In genomic region chr8:93454258-93454877, GRCm38 (mm10) we compare ENCODE assay signal across 19 mouse cellular contexts.
A peak's percentile ranks its signal among the peaks of the same experiment; 100 is the strongest.
DNase-seq lines count a peak whose midpoint lies in the region; ATAC-seq and TF ChIP-seq lines count a peak whose summit lies in the region.
"Had no signal": no experiment of that assay in that cellular context is flagged by ENCODE, and none has a peak within 500 bp of the region (broad histone marks: within the 10 kb centered on the region; RNA-seq: fewer than 3 reads in every experiment).

No protein-coding gene starts in this region.

- no peak overlapping the region for H3K4me2 ChIP-seq in CH12.LX (ENCODE audit: insufficient read depth, low read depth, poor library complexity, severe bottlenecking)
- H3K4me2 ChIP-seq in myocyte (ENCODE audit: low read depth) = peak overlapping the region; percentile 32
- no peak overlapping the region for H3K4me2 ChIP-seq in hindbrain, embryonic 12.5 days (replicated peaks)

- dilution Hi-C loops in CH12.LX (cut with MboI; ENCODE audit: extremely low pct_ligation_motif_present, extremely low pct_unique_long_range_greater_than_20kb, low sequenced_read_pairs) = no loop called here

- H3K4me3 ChIP-seq in CH12.LX (replicated peaks in 1 of 3; ENCODE audit: low read depth in 2 of 3, low read length in 2 of 3, poor library complexity in 1 of 3) (peak overlapping the region in 2 of 3 experiments; percentile 48 to 64), myocyte (no peak overlapping the region)
- no peak overlapping the region for H3K4me3 ChIP-seq in hindbrain, embryonic 12.5 days

- intact Hi-C loops in left cerebral cortex, postnatal 14 days (cut with DNase I) = no loop called here

- H3K27me3 ChIP-seq in CH12.LX (replicated peaks) (peaks cover 29% of the 10 kb centered on the region), myocyte (ENCODE audit: control insufficient read depth, insufficient read depth, insufficient read length) (no peaks in the 10 kb centered on the region)
- no peaks in the 10 kb centered on the region for H3K27me3 ChIP-seq in hindbrain, embryonic 12.5 days
- H3K27me3 ChIP-seq: Patski had no signal

- ATAC-seq in hindbrain, embryonic 12.5 days (ENCODE audit: low FRiP score) = no peak
- ATAC-seq: activated CD4-positive, CD25-positive, alpha-beta regulatory T cell, adult 4 months; CD4-positive, CD25-positive, alpha-beta regulatory T cell, adult 4 months; Patski had no signal

- no peak for DNase-seq in CH12.LX (ENCODE audit: extremely low read depth)
- DNase-seq in left cerebral cortex, postnatal 14 days (ENCODE audit: low spot score in 2 of 2) = no peak
- DNase-seq: adrenal gland, adult 2 months; adrenal gland, adult 8-10 months; adrenal gland, postnatal 10 days; adrenal gland, postnatal 14 days; adrenal gland, postnatal 25 days; adrenal gland, postnatal 36 days; B cell, adult 2 months; cerebellum, adult 11 months; cerebellum, adult 11-12 months; cerebellum, adult 18-20 months; cerebellum, adult 2 months had no signal

- H3K9me3 ChIP-seq in CH12.LX (replicated peaks; ENCODE audit: low read length) = no peaks in the 10 kb centered on the region
- H3K9me3 ChIP-seq in hindbrain, embryonic 12.5 days (replicated peaks) = no peaks in the 10 kb centered on the region

- H3K79me2 ChIP-seq in CH12.LX (replicated peaks; ENCODE audit: control insufficient read depth, extremely low read depth, insufficient read depth, poor library complexity, severe bottlenecking) = peaks cover 54% of the 10 kb centered on the region
- no peaks in the 10 kb centered on the region for H3K79me2 ChIP-seq in myocyte (ENCODE audit: control insufficient read depth, insufficient read depth)

- peaks cover 0 to 23% of the 10 kb centered on the region in 2 experiments for H3K36me3 ChIP-seq in CH12.LX (replicated peaks in 1 of 2; ENCODE audit: control insufficient read depth in 1 of 2, insufficient read depth in 1 of 2, low read length in 1 of 2)
- H3K36me3 ChIP-seq in myocyte (ENCODE audit: control insufficient read depth, insufficient read depth) = no peaks in the 10 kb centered on the region
- no peaks in the 10 kb centered on the region for H3K36me3 ChIP-seq in hindbrain, embryonic 12.5 days
- H3K36me3 ChIP-seq: G1E had no signal

- peak; percentile 88 for TF ChIP-seq POLR2A in CH12.LX (IDR thresholded peaks at IDR 0.05; ENCODE audit: low read depth, low read length)
- TF ChIP-seq POLR2A in myocyte (IDR thresholded peaks at IDR 0.05; ENCODE audit: insufficient read length, low read depth) = no peak

- in situ Hi-C loops in CH12.LX (cut with MboI; ENCODE audit: low pct_ligation_motif_present, low pct_unique_long_range_greater_than_20kb, low sequenced_read_pairs) = no loop called here

- no peak for TF ChIP-seq RAD21 in CH12.LX (IDR thresholded peaks at IDR 0.05; ENCODE audit: low read depth, low read length)

- H3K4me1 ChIP-seq in CH12.LX (ENCODE audit: control insufficient read depth in 1 of 2, insufficient read depth in 2 of 2) = peaks cover 0 to 4% of the 10 kb centered on the region in 2 experiments; a peak in 1 of 4 replicates
- H3K4me1 ChIP-seq in hindbrain, embryonic 12.5 days = no peaks in the 10 kb centered on the region

- 96% methylated on average over 12 of the region's 12 CpGs for WGBS in hindbrain, embryonic 12.5 days

- peak overlapping the region; percentile 86 for H3K9ac ChIP-seq in CH12.LX (ENCODE audit: insufficient read depth, low read depth)
- H3K9ac ChIP-seq in hindbrain, embryonic 12.5 days = no peak overlapping the region

- H3ac ChIP-seq in myocyte (ENCODE audit: control insufficient read depth, insufficient read length) = no peak overlapping the region

- TF ChIP-seq EP300 in CH12.LX (IDR thresholded peaks at IDR 0.05; ENCODE audit: low read length) = no peak

- peak overlapping the region; percentile 63; the same call in 1 of the 2 replicates for H3K27ac ChIP-seq in CH12.LX (ENCODE audit: insufficient read depth, low read depth)
- no peak overlapping the region for H3K27ac ChIP-seq in hindbrain, embryonic 12.5 days

- TF ChIP-seq CTCF in CH12.LX (conservative IDR thresholded peaks at IDR 0.05 in 1 of 2, IDR thresholded peaks at IDR 0.05 in 1 of 2; ENCODE audit: low read depth in 2 of 2, low read length in 2 of 2) = no peak

TF ChIP-seq in CH12.LX, 34 proteins besides CTCF, POLR2A, EP300 and RAD21 (continues in another document):
- TF ChIP-seq MAZ (IDR thresholded peaks at IDR 0.05; ENCODE audit: low read depth, low read length) (no peak), USF2 (conservative IDR thresholded peaks at IDR 0.05; ENCODE audit: low read depth, low read length) (no peak), ELF1 (IDR thresholded peaks at IDR 0.05; ENCODE audit: low read depth, low read length) (no peak), SIN3A (IDR thresholded peaks at IDR 0.05; ENCODE audit: low read length) (no peak; the same call in 1 of the 2 replicates), JUN (IDR thresholded peaks at IDR 0.05; ENCODE audit: insufficient read depth, low read depth, low read length) (no peak), ZKSCAN1 (IDR thresholded peaks at IDR 0.05; ENCODE audit: borderline replicate concordance, low read depth, low read length) (no peak), MXI1 (IDR thresholded peaks at IDR 0.05; ENCODE audit: low read depth, low read length) (peak; percentile 94), IRF4 (IDR thresholded peaks at IDR 0.05; ENCODE audit: low read depth, low read length) (no peak), BHLHE40 (IDR thresholded peaks at IDR 0.05; ENCODE audit: low read depth, low read length) (peak; percentile 56), E2F4 (IDR thresholded peaks at IDR 0.05; ENCODE audit: insufficient replicate concordance, low read depth, low read length) (no peak), CHD2 (IDR thresholded peaks at IDR 0.05; ENCODE audit: low read length) (0 out of 2 replicates have a peak, but pooled peaks have one; percentile 27), USF1 (IDR thresholded peaks at IDR 0.05; ENCODE audit: low read depth, low read length) (no peak), NRF1 (IDR thresholded peaks at IDR 0.05; ENCODE audit: low read depth, low read length) (peak; percentile 82), NELFE (IDR thresholded peaks at IDR 0.05; ENCODE audit: low read depth, low read length) (peak; percentile 65), RCOR1 (conservative IDR thresholded peaks at IDR 0.05; ENCODE audit: low read depth, low read length) (no peak), KAT2A (IDR thresholded peaks at IDR 0.05; ENCODE audit: insufficient replicate concordance, low read length) (no peak), ZNF384 (IDR thresholded peaks at IDR 0.05; ENCODE audit: low read depth, low read length) (no peak), PAX5 (IDR thresholded peaks at IDR 0.05; ENCODE audit: low read length) (no peak), TCF12 (IDR thresholded peaks at IDR 0.05; ENCODE audit: low read depth, low read length) (peak; percentile 18; the same call in 1 of the 2 replicates), TBP (conservative IDR thresholded peaks at IDR 0.05; ENCODE audit: low read depth, low read length) (peak; percentile 86), JUND (conservative IDR thresholded peaks at IDR 0.05; ENCODE audit: low read depth, low read length) (no peak), GABPA (IDR thresholded peaks at IDR 0.05; ENCODE audit: insufficient replicate concordance, low read depth, low read length) (no peak), ZC3H11A (IDR thresholded peaks at IDR 0.05; ENCODE audit: low read depth, low read length) (no peak), CHD1 (IDR thresholded peaks at IDR 0.05; ENCODE audit: low read depth, low read length) (peak; percentile 89; the same call in 1 of the 2 replicates)

TF ChIP-seq in myocyte, 11 proteins besides CTCF, POLR2A, EP300 and RAD21:
- TF ChIP-seq MYOD1 (IDR thresholded peaks at IDR 0.05; ENCODE audit: control insufficient read depth in 1 of 3, insufficient read length in 2 of 3, low read depth in 2 of 3) (no peak), REST (IDR thresholded peaks at IDR 0.05; ENCODE audit: insufficient read depth, insufficient read length) (no peak), TCF3 (IDR thresholded peaks at IDR 0.05; ENCODE audit: insufficient read length, low read depth) (no peak), POLR2AphosphoS2 (IDR thresholded peaks at IDR 0.05; ENCODE audit: insufficient read length, low read depth) (no peak), SRF (IDR thresholded peaks at IDR 0.05; ENCODE audit: control insufficient read depth, insufficient read length, low read depth) (no peak), MAX (IDR thresholded peaks at IDR 0.05; ENCODE audit: low read depth) (no peak), TCF12 (IDR thresholded peaks at IDR 0.05; ENCODE audit: insufficient read depth, poor library complexity, severe bottlenecking) (no peak), USF1 (IDR thresholded peaks at IDR 0.05; ENCODE audit: low read depth) (no peak), CEBPB (IDR thresholded peaks at IDR 0.05; ENCODE audit: insufficient read depth, poor library complexity, severe bottlenecking) (no peak), E2F4 (IDR thresholded peaks at IDR 0.05; ENCODE audit: insufficient read depth) (no peak), MYOG (IDR thresholded peaks at IDR 0.05; ENCODE audit: control insufficient read depth in 1 of 3, insufficient read depth in 1 of 3, insufficient read length in 2 of 3, low read depth in 2 of 3) (no peak)

Comparison
In these comparisons a context has a peak if more than half of its experiments do, and no peak if none do; other contexts are left out.
1. H3K4me3 ChIP-seq: peak in CH12.LX (2 of 3); none in myocyte (single experiment) and hindbrain, embryonic 12.5 days (single experiment).